Mouse (Mus musculus) liver, embryonic 11.5 days (tissue): Measurements from ENCODE around the gene Ugt1a1. TPM values are rescaled to one million over a fixed set of nuclear protein-coding genes. Genes with fewer than 3 reads are reported as not detected.

Experiments used
- ATAC-seq: fragments of 200-750 bp; cut with Nextera tagmentation; replicated peaks from 2 replicates; pipeline ENCODE4 v1.8.0; 2017; ENCODE audit warnings: moderate number of reproducible peaks, mild to moderate bottlenecking, moderate TSS enrichment, moderate library complexity; ENCODE audit not compliant: low FRiP score
- DNase-seq: peaks from one replicate; pipeline ENCODE4 v3.0.0-alpha.2; 2017; ENCODE audit warnings: low spot score
- H3K27ac ChIP-seq: fragments of 300-500 bp; sonication (generic); 2 replicates; pipeline ENCODE4 v1.5.1; 2014; ENCODE audit warnings: mild to moderate bottlenecking, low read depth, low read length, control low read depth
- H3K27me3 ChIP-seq: fragments of 300-500 bp; sonication (generic); replicated peaks from 2 replicates; pipeline ENCODE4 v1.6.1; 2014; ENCODE audit warnings: low read length, mixed read lengths; ENCODE audit not compliant: control insufficient read depth, insufficient read depth
- H3K36me3 ChIP-seq: fragments of 300-500 bp; sonication (generic); 2 replicates; pipeline ENCODE4 v1.6.1; 2014; ENCODE audit warnings: mild to moderate bottlenecking, low read length, moderate library complexity, mixed read lengths; ENCODE audit not compliant: control insufficient read depth, insufficient read depth
- H3K4me1 ChIP-seq: fragments of 300-500 bp; sonication (generic); replicated peaks from 2 replicates; pipeline ENCODE4 v1.6.1; 2014; ENCODE audit warnings: low read length, mixed read lengths; ENCODE audit not compliant: control insufficient read depth, insufficient read depth
- H3K4me2 ChIP-seq: fragments of 300-500 bp; sonication (generic); 2 replicates; pipeline ENCODE4 v1.6.1; 2014; ENCODE audit warnings: mild to moderate bottlenecking, control low read depth, moderate library complexity
- H3K4me3 ChIP-seq: fragments of 300-500 bp; sonication (generic); 2 replicates; pipeline ENCODE4 v1.5.1; 2014; ENCODE audit warnings: low read depth, low read length, control low read depth
- H3K9ac ChIP-seq: fragments of 300-500 bp; sonication (generic); 2 replicates; pipeline ENCODE4 v1.6.1; 2014; ENCODE audit warnings: low read depth, low read length, control low read depth
- H3K9me3 ChIP-seq: fragments of 300-500 bp; sonication (generic); 2 replicates; pipeline ENCODE4 v1.6.1; 2016; ENCODE audit warnings: low read length, inconsistent platforms, mixed read lengths; ENCODE audit not compliant: control insufficient read depth
- WGBS: fragments of 180-500 bp; shearing (Covaris S2); extraction: QIAGEN DNeasy Blood & Tissue Kit; methylation state at CpG from one replicate; pipeline ENCODE4 v1.1.7; 2014; 5-methylcytosine and 5-hydroxymethylcytosine counted together
- polyA plus RNA-seq: library from polyadenylated mRNA; unstranded; fragments of >200 nt; fragmentation: Nextera tagmentation; extraction: Ambion mirVana; gene quantifications from 2 replicates; pipeline ENCODE4 v1.2.1, GENCODE M21; 2014

The Ugt1a1 gene
- polyA plus RNA-seq, 1 experiment from 2014 or later, result not detected

DNA sequence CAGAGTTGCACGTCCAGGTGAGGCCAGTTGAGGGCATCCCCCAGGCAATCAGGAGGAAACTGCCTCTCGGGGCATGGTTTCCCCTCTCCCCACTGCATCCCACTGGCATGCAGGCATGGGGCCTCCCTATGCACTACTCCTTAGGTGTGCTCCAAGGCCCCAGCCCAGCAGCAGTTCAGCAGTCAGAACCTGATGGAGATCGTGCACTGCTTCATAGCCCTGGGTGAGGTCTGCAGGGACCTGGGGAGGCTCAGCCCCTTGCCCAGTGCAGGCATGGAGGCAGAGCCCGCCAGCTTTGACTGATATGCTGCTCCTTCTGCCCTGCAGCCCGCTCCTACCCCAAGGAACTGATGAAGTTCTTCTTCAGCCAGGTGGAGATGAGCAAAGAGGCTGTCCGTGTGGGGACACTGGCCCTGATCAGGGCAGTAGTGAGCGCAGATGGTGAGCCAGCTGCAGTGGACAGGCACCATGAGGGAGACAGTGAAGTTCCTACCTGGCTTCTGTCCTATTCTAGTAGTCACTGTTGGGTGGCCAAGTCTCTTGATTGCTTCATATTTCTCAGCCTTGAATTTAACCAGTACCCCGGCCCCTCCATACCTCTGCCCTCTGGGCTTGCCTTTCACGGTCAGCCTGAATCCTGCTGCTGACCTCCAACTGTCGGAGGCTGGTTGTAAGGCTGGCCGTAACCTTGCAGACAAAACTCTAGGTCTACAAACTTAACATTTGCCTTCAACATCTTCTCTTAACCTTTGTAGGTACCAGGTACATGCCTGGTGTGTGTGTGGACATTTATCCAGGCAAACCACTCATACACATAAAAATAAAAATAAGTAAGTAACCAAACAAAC is 23.5 kb downstream of the Ugt1a1 start:
- no peak for DNase-seq
- Histone ChIP-seq H3K9me3 (peaks cover 93% of the 10 kb centered on the region), H3K27me3 (no peaks in the 10 kb centered on the region), H3K4me3 (no peak overlapping the region), H3K4me2 (no peak overlapping the region), H3K9ac (no peak overlapping the region), H3K36me3 (no peaks in the 10 kb centered on the region), H3K4me1 (no peaks in the 10 kb centered on the region), H3K27ac (no peak overlapping the region)
- ATAC-seq, result no peak
- WGBS, result 56% methylated on average over 11 of the region's 11 CpGs

DNA sequence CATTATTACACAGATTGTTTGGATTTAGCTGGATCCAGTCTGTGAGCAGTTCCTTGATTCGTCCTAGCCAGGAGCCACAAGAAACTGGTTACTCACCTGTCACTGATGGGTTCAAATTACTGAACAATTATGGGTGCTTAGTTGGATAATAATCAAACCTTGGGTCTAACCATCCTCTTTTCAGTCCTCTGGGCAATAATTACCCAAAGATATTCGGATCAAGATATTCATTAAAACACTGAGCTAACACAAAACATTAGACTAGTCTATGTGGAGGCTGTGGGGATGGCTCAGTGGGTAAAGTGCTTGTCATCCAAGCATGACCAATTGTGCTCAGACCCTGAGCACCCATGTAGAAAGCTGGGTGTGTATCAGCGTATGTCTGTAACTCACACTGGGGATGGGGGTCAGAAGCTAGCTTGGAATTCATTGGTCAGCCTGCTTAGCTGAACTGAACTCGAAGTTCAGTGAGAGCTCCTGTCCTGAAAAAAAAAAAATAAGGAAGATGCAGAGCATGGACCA is 24.2 kb downstream of the Ugt1a1 start:
- Histone ChIP-seq H3K36me3 (no peaks in the 10 kb centered on the region), H3K4me3 (no peak overlapping the region), H3K27me3 (no peaks in the 10 kb centered on the region), H3K27ac (no peak overlapping the region), H3K4me2 (no peak overlapping the region), H3K9me3 (peaks cover 93% of the 10 kb centered on the region), H3K4me1 (no peaks in the 10 kb centered on the region), H3K9ac (no peak overlapping the region)
- no peak for DNase-seq
- WGBS, result 57% methylated on average over 4 of the region's 4 CpGs
- no peak for ATAC-seq

DNA sequence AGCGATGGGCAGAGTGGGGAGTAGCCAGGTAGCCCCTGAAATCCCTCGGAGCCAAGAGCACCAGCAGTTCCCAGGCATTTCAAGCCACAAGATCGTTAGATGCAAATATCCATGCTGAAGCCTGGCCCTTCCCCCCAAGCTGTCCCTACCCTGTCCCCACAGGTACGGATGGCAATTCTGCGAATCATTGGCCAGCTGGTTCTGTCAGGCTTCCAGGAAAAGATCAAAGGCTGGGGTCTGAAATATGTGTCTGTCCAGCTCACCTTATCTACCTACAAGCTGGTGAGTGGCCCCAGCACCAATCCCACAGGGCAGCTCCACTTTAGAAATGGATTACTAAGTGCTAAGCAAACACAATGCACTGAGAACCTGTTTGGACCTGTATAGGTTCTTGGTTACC is 25.6 kb downstream of the Ugt1a1 start:
- Histone ChIP-seq H3K27ac (no peak overlapping the region), H3K9me3 (peaks cover 84% of the 10 kb centered on the region), H3K4me3 (no peak overlapping the region), H3K27me3 (no peaks in the 10 kb centered on the region), H3K4me2 (no peak overlapping the region), H3K9ac (no peak overlapping the region), H3K36me3 (no peaks in the 10 kb centered on the region), H3K4me1 (no peaks in the 10 kb centered on the region)
- 68% methylated on average over 5 of the region's 5 CpGs for WGBS
- no peak for ATAC-seq
- DNase-seq, result no peak

DNA sequence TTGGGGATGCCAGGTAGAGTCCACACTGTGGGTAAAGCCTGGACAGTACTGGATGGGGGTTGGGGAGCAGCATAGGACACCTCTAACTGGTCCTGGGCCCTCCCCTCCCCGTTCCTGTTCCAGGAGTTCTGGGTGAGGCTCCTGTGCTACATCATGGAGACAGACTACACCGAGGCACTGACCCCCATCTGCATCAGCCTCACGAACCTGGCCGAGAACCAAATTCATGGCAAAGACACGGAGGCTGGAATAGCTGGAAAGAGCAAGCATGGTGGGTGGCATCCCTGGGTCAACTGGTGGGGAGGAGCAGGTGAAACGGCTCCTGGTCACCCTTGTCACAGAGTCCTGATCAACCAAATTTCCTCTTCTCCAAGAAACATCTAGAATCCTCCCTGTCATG is 27.0 kb downstream of the Ugt1a1 start:
- DNase-seq (no peak), ATAC-seq (no peak)
- H3K27ac ChIP-seq, result no peak overlapping the region
- peaks cover 85% of the 10 kb centered on the region for H3K9me3 ChIP-seq
- no peak overlapping the region for H3K4me2 ChIP-seq
- no peak overlapping the region for H3K4me3 ChIP-seq
- 73% methylated on average over 6 of the region's 6 CpGs for WGBS
- H3K27me3 ChIP-seq, result no peaks in the 10 kb centered on the region
- H3K36me3 ChIP-seq, result no peaks in the 10 kb centered on the region
- no peaks in the 10 kb centered on the region for H3K4me1 ChIP-seq
- no peak overlapping the region for H3K9ac ChIP-seq

DNA sequence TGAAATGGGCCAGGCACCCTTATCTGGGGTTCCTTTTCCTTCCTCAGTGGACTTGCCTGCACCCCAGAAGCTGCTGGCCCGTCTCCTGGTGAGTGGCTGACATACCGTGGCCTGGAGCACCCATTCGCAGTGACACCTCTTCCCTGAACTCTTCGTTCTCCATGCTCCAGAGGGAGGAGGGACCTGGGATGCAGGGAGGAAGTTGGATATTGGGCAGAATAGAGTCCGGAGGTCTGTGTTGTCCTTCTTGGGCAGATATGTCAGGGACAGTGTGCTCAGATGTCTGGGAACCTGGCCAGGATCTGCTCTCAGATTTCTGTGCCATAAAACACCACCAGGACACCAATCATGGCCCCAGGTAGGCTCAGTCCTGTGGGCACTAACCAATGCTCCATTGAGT is 28.3 kb downstream of the Ugt1a1 start:
- Histone ChIP-seq H3K4me3 (no peak overlapping the region), H3K9ac (no peak overlapping the region), H3K27ac (no peak overlapping the region), H3K4me1 (no peaks in the 10 kb centered on the region), H3K4me2 (no peak overlapping the region), H3K9me3 (peaks cover 86% of the 10 kb centered on the region), H3K36me3 (no peaks in the 10 kb centered on the region), H3K27me3 (no peaks in the 10 kb centered on the region)
- ATAC-seq (no peak), DNase-seq (no peak)
- 66% methylated on average over 5 of the region's 5 CpGs for WGBS

DNA sequence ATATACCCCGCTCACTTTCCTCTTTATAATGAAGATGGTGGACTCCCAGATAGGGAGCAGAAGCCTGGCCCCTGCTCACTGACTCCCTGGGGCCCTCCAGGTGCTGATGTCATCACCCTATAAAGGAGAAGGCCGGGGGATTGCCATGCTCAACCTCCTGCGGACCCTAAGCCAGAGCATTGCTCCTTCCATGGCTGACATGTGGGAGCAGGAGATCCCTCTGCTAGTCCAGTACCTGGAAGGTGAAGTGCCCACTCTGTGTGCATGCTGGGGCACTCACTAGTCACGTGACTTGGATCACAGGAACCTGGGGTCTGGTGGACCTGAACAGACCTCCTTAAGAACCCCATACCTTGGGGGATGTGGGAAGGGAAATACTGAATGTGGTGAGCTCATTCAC is 28.8 kb downstream of the Ugt1a1 start:
- no peaks in the 10 kb centered on the region for H3K27me3 ChIP-seq
- H3K4me1 ChIP-seq, result no peaks in the 10 kb centered on the region
- H3K4me2 ChIP-seq, result no peak overlapping the region
- H3K36me3 ChIP-seq, result no peaks in the 10 kb centered on the region
- ATAC-seq (no peak), DNase-seq (no peak)
- H3K27ac ChIP-seq, result no peak overlapping the region
- no peak overlapping the region for H3K4me3 ChIP-seq
- no peak overlapping the region for H3K9ac ChIP-seq
- WGBS, result 64% methylated on average over 4 of the region's 4 CpGs
- peaks cover 86% of the 10 kb centered on the region for H3K9me3 ChIP-seq

DNA sequence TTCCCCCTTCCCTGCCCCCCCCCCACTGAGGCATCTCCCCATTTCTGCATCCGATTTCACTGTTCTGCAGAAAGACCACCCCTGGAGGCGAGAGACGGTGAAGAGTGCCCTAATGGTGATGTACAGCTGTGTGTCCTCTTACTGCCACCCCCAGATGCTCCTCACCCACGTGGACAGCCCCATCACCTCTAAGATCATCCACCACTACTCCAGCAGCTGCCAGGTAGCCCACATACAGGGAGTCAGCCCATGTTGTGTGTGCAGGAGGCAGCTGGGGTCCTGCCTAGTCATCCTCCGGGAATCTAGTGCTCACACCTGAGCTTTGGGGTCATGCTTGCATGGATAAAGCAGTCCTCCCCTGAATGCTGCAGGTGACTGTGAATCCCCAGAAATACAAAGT is 32.1 kb downstream of the Ugt1a1 start:
- 60% methylated on average over 5 of the region's 5 CpGs for WGBS
- H3K9ac ChIP-seq, result no peak overlapping the region

DNA sequence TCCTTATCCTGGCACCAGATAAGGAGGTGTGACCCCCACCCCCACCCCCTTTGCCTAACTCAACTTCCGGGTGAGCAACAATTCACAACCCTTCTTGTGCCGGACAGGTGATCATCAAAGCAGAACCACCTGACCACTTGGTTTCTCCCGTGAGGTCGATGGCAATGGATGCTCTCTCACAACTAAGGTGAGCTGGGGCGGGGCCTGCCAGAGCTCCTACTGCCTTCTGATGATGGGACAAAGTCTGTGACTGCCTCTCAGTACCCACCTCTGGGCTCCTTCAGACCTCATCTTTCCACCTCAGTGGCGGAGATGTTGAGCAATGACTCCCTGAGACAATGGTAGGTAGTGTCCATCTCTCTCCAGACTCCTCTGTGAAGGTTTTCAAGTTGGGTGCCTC is 34.1 kb downstream of the Ugt1a1 start:
- 72% methylated on average over 6 of the region's 6 CpGs for WGBS
- H3K9me3 ChIP-seq, result peaks cover 90% of the 10 kb centered on the region
- H3K9ac ChIP-seq, result no peak overlapping the region
- H3K27me3 ChIP-seq, result no peaks in the 10 kb centered on the region
- no peak overlapping the region for H3K4me3 ChIP-seq
- ATAC-seq (no peak), DNase-seq (no peak)
- no peak overlapping the region for H3K4me2 ChIP-seq
- no peaks in the 10 kb centered on the region for H3K36me3 ChIP-seq
- H3K4me1 ChIP-seq, result no peaks in the 10 kb centered on the region
- H3K27ac ChIP-seq, result no peak overlapping the region

More for the DNA sequence above, 32.1 kb downstream of the Ugt1a1 start:
- Histone ChIP-seq H3K4me3 (no peak overlapping the region), H3K9me3 (peaks cover 89% of the 10 kb centered on the region), H3K27ac (no peak overlapping the region), H3K4me2 (no peak overlapping the region), H3K36me3 (no peaks in the 10 kb centered on the region), H3K27me3 (no peaks in the 10 kb centered on the region), H3K4me1 (no peaks in the 10 kb centered on the region)
- DNase-seq (no peak), ATAC-seq (no peak)

DNA sequence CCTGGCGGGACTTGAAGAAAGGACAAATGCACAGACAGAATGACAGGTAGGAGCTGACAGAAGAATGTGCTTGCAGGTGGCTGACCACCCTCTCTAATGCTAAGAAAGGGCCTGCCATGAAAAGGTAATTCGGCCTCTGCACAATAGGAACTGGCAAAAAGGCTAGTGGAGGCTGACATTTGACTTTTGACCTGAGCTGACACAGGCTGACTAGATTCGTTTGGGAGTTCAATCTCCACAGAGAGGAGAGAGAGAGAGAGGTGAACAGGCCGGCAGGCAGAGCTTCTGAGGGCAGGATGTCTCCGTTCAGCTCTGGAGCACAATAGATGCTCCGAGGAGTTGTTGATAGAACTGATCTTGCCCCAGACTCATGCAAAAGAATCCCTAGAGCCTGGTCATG is 34.6 kb downstream of the Ugt1a1 start:
- H3K36me3 ChIP-seq, result no peaks in the 10 kb centered on the region
- 47% methylated on average over 6 of the region's 6 CpGs for WGBS

More for the DNA sequence above, 34.6 kb downstream of the Ugt1a1 start:
- no peak for DNase-seq
- Histone ChIP-seq H3K27me3 (no peaks in the 10 kb centered on the region), H3K9me3 (peaks cover 91% of the 10 kb centered on the region), H3K27ac (no peak overlapping the region), H3K4me2 (no peak overlapping the region), H3K4me1 (no peaks in the 10 kb centered on the region), H3K4me3 (no peak overlapping the region), H3K9ac (no peak overlapping the region)
- no peak for ATAC-seq
